Comparison of ENCODE assay signal across 26 mouse cellular contexts in genomic region chr9:22422559-22422958, GRCm38 (mm10). TPM values are rescaled to one million over a fixed set of nuclear protein-coding genes. Genes with fewer than 3 reads are reported as not detected.
"Had no signal": no experiment of that assay in that cellular context is flagged by ENCODE, and none has a peak within 500 bp of the region (broad histone marks: within the 10 kb centered on the region; RNA-seq: fewer than 3 reads in every experiment).

No protein-coding gene starts in this region.

- DNase-seq: lung, adult 2 months; lung, postnatal 14 days; lung, postnatal 36 days; midbrain, embryonic 14.5 days; retina, postnatal 1 day; right cerebral cortex, adult 18-20 months; right cerebral cortex, postnatal 25 days; right cerebral cortex, postnatal 4 days; spleen, adult 18-20 months; thymus, adult 18-20 months; thymus, postnatal 14 days; thymus, postnatal 36 days had no signal

RNA-seq across cellular contexts. Expression of gene Gm17545, which starts 31.5 kb away (rescaled TPM):
- total RNA-seq: megakaryocyte progenitor cell, adult 5-6 weeks had no signal
- polyA plus RNA-seq: lung, adult 2 months; lung, embryonic 15.5 days; lung, postnatal 0 days; macrophage; midbrain, embryonic 12.5 days; midbrain, embryonic 14.5 days; midbrain, embryonic 16.5 days; myocyte; neural tube, embryonic 11.5 days; neural tube, embryonic 13.5 days; neural tube, embryonic 15.5 days; small intestine, adult 2 months; stomach, embryonic 14.5 days; stomach, embryonic 16.5 days; thymus, postnatal 0 days had no signal
